Mouse (Mus musculus) layer of hippocampus, adult 11-12 months (tissue): ENCODE data around the gene Spcs1.

Experiments
- DNase-seq: peaks from one replicate; pipeline ENCODE4 v3.0.0; 2022; ENCODE audit warnings: low spot score

Spcs1 gene

DNA sequence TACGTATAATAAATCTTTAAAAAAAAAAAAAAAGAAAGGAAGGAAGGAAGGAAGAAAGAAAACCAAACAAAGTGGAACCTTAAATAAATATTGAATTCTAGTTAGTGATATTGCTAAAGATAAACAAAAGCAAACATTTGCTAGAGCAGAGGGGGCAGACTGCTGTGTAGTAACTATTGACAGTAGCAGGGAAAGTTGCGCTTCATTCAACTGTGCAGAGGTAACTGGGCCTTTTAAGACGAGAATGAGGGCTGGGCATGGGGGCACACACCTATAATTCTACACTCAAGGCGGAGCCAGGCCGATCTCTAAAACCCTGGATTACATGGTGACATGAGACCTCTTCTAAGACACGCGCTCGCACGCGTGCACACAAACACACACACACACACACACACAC lies 51.5 kb downstream of the Spcs1 start:
- no peak for DNase-seq
